Mouse (Mus musculus) embryonic facial prominence, embryonic 11.5 days (tissue): Measurements from ENCODE around the gene Mroh3. TPM values are rescaled to one million over a fixed set of nuclear protein-coding genes. Genes with fewer than 3 reads are reported as not detected.

ENCODE experiments used
- ATAC-seq: fragments of 200-750 bp; cut with Nextera tagmentation; replicated peaks from 2 replicates; pipeline ENCODE4 v1.8.0; 2017; ENCODE audit warnings: low read depth; ENCODE audit not compliant: insufficient number of reproducible peaks, low FRiP score, low TSS enrichment
- DNase-seq: peaks from one replicate; pipeline ENCODE4 v3.0.0-alpha.2; 2015; ENCODE audit warnings: low spot score
- H3K27ac ChIP-seq: fragments of 300-500 bp; sonication (generic); replicated peaks from 2 replicates; pipeline ENCODE4 v1.5.1; 2014; ENCODE audit warnings: mild to moderate bottlenecking, low read depth, low read length, control low read depth
- H3K27me3 ChIP-seq: fragments of 300-500 bp; sonication (generic); 2 replicates; pipeline ENCODE4 v1.6.1; 2014; ENCODE audit warnings: mild to moderate bottlenecking, low read length, moderate library complexity, mixed read lengths; ENCODE audit not compliant: control insufficient read depth, insufficient read depth
- H3K36me3 ChIP-seq: fragments of 300-500 bp; sonication (generic); replicated peaks from 2 replicates; pipeline ENCODE4 v1.6.1; 2014; ENCODE audit warnings: low read depth, mild to moderate bottlenecking, low read length, moderate library complexity, mixed read lengths; ENCODE audit not compliant: control insufficient read depth, insufficient read depth
- H3K4me1 ChIP-seq: fragments of 300-500 bp; sonication (generic); 2 replicates; pipeline ENCODE4 v1.6.1; 2014; ENCODE audit warnings: low read length, mixed read lengths; ENCODE audit not compliant: control insufficient read depth, insufficient read depth
- H3K4me2 ChIP-seq: fragments of 300-500 bp; sonication (generic); 2 replicates; pipeline ENCODE4 v1.6.1; 2014; ENCODE audit warnings: low read depth, mild to moderate bottlenecking, control low read depth, low read length, moderate library complexity
- H3K4me3 ChIP-seq: fragments of 300-500 bp; sonication (generic); 2 replicates; pipeline ENCODE4 v1.5.1; 2014; ENCODE audit warnings: low read depth, low read length, control low read depth
- H3K9ac ChIP-seq: fragments of 300-500 bp; sonication (generic); replicated peaks from 2 replicates; pipeline ENCODE4 v1.6.1; 2014; ENCODE audit warnings: mild to moderate bottlenecking, control low read depth, low read length
- H3K9me3 ChIP-seq: fragments of 300-500 bp; sonication (generic); replicated peaks from 2 replicates; pipeline ENCODE4 v1.6.1; 2016; ENCODE audit warnings: mild to moderate bottlenecking, low read length, inconsistent platforms, mixed read lengths; ENCODE audit not compliant: control insufficient read depth
- WGBS: fragments of 180-500 bp; shearing (Covaris S2); extraction: QIAGEN DNeasy Blood & Tissue Kit; methylation state at CpG from one replicate; pipeline ENCODE4 v1.1.7; 2014; 5-methylcytosine and 5-hydroxymethylcytosine counted together
- polyA plus RNA-seq: library from polyadenylated mRNA; unstranded; fragments of >200 nt; fragmentation: Nextera tagmentation; extraction: Ambion mirVana; gene quantifications from 2 replicates; pipeline ENCODE4 v1.2.1, GENCODE M21; 2014

Gene Mroh3
- polyA plus RNA-seq, 1 experiment from 2014 or later: not detected

DNA sequence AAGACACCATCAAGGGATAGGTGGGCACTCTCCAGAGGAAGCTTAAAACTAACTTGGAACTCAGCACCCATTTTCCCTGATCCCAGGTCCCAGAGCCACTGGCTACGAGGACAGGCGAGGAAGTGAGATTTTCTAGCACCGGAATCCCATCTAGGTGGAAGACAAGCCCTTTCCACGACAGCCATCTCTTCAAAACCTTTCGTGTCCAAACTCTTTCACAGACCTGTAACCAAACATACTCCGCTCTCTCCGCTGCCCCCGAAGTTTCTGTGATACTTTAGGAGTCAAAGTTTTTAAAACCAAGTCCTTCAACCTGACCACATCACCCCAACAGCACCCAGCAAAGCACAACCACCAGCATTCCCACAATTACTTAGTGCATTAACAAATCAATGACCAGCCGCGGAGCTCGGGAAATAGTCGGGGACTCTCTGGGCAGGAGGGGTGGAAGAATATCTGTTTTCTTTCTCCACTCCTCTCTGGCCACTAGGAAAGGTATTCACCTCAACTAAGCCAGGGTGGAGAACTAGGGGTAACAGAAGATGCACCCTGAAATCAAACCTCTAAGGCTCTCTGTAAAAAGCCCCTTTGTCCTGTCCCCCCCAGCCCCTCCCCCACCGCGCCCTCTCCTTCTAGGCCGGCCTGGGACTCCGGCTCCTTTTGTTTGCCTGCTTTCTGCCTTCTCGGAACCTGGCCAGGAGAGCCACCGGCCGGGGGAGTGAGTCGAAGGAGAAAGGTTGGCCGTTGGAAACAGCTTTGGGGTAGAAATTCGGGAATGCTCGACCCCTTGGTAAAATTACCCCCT lies 20.6 kb upstream of the Mroh3 start:
- Histone ChIP-seq H3K27ac (0 out of 2 replicates have a peak overlapping the region, but pooled peaks have one; percentile 17), H3K36me3 (no peaks in the 10 kb centered on the region), H3K9ac (peak overlapping the region; percentile 70), H3K4me1 (peaks cover 12% of the 10 kb centered on the region), H3K4me2 (peak overlapping the region; percentile 64), H3K9me3 (no peaks in the 10 kb centered on the region), H3K4me3 (peak overlapping the region; percentile 49), H3K27me3 (no peaks in the 10 kb centered on the region)
- ATAC-seq: no peak; the same call in 1 of the 2 replicates
- peak; percentile 47 for DNase-seq
- WGBS: under 1% methylated on average over 23 of the region's 23 CpGs

DNA sequence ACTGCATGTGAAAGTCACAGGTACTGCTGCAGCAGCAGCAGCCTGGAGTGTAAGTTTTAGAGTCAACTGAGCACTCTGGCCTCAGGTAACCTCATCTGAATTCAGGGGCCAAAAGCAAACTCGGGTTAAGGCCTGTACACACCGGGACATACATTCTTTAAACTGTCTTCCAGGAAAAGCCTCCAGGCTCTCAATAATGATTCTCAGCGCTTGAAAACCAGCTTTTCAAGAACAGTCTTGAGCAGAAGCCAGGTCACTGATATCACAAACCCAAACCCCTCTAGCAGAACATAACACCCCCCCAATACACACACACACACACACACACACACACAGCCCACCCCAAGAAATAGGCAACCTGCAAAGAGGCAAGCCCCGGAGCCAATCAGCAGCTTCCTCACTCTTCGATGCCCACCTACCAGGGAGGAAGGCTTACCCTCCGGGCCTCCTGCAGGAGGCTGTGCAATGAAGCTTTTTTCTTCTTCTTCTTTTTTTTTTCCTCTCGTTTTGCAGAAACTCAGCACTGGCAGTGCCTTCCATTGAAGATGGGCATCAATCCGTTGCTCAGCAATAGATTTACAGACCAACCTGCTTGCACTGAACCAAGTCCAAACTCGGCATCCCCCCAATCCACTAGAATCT lies 19.8 kb upstream of the Mroh3 start:
- WGBS: 2% methylated on average over 9 of the region's 9 CpGs
- Histone ChIP-seq H3K4me2 (peak overlapping the region; percentile 64), H3K9me3 (no peaks in the 10 kb centered on the region), H3K4me1 (peaks cover 12% of the 10 kb centered on the region), H3K9ac (peak overlapping the region; percentile 70), H3K36me3 (no peaks in the 10 kb centered on the region), H3K27ac (no peak overlapping the region), H3K27me3 (no peaks in the 10 kb centered on the region), H3K4me3 (peak overlapping the region; percentile 49)
- DNase-seq: peak; percentile 56
- no peak for ATAC-seq

DNA sequence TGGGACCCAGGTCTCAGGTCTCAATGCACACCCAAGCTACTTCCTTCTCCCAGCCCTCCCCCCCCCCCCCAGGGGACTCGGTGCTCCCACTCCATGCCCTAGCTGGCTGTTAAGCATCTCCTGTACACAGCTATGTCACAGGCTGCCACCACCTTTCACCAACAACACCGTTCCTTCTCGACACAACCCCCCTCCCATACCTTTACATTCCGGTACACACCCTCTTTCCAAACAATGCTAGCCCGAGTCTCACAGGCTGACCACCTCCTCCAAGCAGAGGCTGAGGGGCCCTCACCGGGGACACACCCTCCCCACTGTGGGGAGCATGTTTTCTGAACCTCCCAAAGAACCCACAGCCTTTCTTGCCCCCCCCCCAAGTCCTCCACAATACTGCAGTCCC lies 19.0 kb upstream of the Mroh3 start:
- Histone ChIP-seq H3K4me1 (peaks cover 12% of the 10 kb centered on the region), H3K4me3 (peak overlapping the region; percentile 49), H3K36me3 (no peaks in the 10 kb centered on the region; the same call in none of the 2 replicates), H3K9me3 (no peaks in the 10 kb centered on the region), H3K27ac (no peak overlapping the region), H3K9ac (peak overlapping the region; percentile 43), H3K4me2 (peak overlapping the region; percentile 64), H3K27me3 (no peaks in the 10 kb centered on the region)
- 6% methylated on average over 6 of the region's 6 CpGs for WGBS
- DNase-seq (no peak), ATAC-seq (no peak)

DNA sequence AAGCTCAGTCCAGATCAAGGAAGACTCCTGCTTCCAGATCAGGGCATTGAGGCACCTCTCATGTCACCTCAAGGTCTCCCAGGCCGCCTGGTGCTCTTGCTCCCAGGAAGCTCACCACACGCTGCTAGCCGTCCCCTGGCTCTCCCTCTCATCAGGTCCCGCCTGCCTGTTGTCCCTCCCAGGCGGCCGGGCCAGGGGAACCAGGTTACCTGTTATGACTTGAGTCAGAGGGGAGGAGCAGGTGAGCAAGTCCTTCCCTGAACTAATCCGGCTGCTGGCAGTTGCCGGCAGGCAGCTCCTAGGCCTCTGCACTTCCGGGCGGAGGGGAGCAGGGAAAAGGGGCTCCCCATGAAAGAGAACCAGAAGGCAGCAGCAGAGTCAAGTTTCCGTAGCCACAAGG lies 17.6 kb upstream of the Mroh3 start:
- Histone ChIP-seq H3K4me3 (peak overlapping the region; percentile 14), H3K9ac (peak overlapping the region; percentile 43), H3K27ac (peak overlapping the region; percentile 31; the same call in 1 of the 2 replicates), H3K36me3 (no peaks in the 10 kb centered on the region; the same call in none of the 2 replicates), H3K4me1 (peaks cover 12% of the 10 kb centered on the region), H3K9me3 (no peaks in the 10 kb centered on the region), H3K4me2 (peak overlapping the region; percentile 38), H3K27me3 (no peaks in the 10 kb centered on the region)
- no peak for ATAC-seq
- WGBS: 16% methylated on average over 11 of the region's 11 CpGs
- DNase-seq: peak; percentile 31

DNA sequence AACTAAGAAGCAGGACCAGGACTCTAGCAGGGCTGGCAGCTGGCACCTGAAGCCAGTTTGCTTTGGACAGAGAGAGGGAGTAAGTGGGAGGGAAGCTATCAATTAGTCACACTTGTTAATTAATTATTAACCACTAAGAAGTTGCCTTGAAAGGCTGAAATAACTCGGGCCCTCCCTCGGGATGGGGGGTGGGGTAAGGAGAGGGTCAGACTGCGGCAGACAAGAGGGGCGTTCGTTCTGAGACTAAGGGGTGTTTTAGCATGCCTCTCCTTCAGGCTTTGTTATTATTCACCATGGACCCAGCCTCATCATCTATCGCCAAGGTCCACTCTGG lies 16.4 kb upstream of the Mroh3 start:
- DNase-seq (no peak), ATAC-seq (no peak)
- H3K4me2 ChIP-seq: no peak overlapping the region
- H3K36me3 ChIP-seq: no peaks in the 10 kb centered on the region; the same call in none of the 2 replicates
- H3K27ac ChIP-seq: no peak overlapping the region
- no peak overlapping the region for H3K4me3 ChIP-seq
- H3K9ac ChIP-seq: no peak overlapping the region
- peaks cover 12% of the 10 kb centered on the region for H3K4me1 ChIP-seq
- 17% methylated on average over 6 of the region's 6 CpGs for WGBS
- no peaks in the 10 kb centered on the region for H3K27me3 ChIP-seq
- H3K9me3 ChIP-seq: no peaks in the 10 kb centered on the region

DNA sequence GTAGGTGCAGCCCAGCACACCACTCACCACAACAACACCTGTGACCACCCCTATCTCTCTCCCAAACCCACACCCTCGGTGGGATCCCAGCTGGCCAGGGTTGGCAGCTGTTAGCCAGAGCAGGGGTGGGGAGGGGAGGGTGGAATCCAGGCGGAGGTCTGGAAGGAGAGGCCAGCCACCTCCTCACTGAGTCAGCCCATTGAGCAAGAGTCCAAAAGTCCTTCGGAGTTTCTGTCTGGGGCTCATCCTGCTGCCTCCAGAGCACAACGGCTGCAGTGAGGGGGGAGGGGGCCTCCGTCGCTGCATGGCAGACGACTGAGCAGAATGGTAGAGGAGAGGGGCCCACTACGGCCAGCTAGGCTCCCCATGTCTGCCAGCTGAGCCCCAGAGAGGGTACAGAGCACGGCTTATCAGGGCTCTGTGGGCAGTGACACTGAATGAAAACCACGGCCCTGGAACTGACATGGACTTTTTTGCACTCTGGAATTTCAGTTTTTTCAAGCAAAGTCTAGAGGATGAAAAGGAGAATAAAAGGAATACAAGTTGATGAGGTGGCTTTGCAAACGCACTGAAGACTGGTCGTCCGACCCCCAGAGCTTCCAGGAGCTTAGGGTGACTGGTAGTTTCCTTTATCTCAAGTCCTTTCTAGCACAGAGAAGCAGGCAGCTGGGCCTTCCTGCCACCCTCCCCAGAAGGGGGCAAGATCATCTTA lies 15.9 kb upstream of the Mroh3 start:
- no peak overlapping the region for H3K4me2 ChIP-seq
- no peak overlapping the region for H3K4me3 ChIP-seq
- peaks cover 12% of the 10 kb centered on the region for H3K4me1 ChIP-seq
- ATAC-seq (no peak; the same call in 1 of the 2 replicates), DNase-seq (no peak)
- H3K9me3 ChIP-seq: no peaks in the 10 kb centered on the region
- no peak overlapping the region for H3K27ac ChIP-seq
- no peaks in the 10 kb centered on the region for H3K27me3 ChIP-seq
- no peak overlapping the region for H3K9ac ChIP-seq
- no peaks in the 10 kb centered on the region; the same call in none of the 2 replicates for H3K36me3 ChIP-seq
- WGBS: 19% methylated on average over 13 of the region's 13 CpGs

DNA sequence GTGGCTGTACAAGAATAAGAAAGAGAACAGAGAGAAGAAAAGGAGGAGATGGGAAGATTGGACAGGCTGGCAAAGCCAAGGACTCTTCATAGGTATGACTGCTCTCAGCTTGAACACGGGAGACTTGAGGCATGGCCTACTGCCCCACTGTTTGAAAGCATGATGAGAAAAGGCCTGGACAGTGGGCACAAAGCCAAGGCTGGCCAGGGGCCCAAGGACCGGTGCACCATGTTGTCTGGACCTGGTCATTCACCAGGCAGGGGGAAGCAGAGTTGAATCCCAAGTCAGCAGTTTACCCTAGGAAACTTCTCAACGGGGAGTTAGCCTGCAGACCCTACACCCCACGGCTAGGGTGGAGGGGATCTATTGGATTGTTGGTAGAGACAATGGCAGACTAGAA lies 15.2 kb upstream of the Mroh3 start:
- no peak for ATAC-seq
- no peak for DNase-seq
- WGBS: 77% methylated on average over 4 of the region's 4 CpGs
- no peak overlapping the region for H3K9ac ChIP-seq
- no peak overlapping the region for H3K27ac ChIP-seq
- peaks cover 12% of the 10 kb centered on the region for H3K4me1 ChIP-seq
- no peak overlapping the region for H3K4me2 ChIP-seq
- no peaks in the 10 kb centered on the region for H3K27me3 ChIP-seq
- H3K4me3 ChIP-seq: no peak overlapping the region
- H3K36me3 ChIP-seq: no peaks in the 10 kb centered on the region; the same call in none of the 2 replicates
- no peaks in the 10 kb centered on the region for H3K9me3 ChIP-seq
